In the genomic region with DNA sequence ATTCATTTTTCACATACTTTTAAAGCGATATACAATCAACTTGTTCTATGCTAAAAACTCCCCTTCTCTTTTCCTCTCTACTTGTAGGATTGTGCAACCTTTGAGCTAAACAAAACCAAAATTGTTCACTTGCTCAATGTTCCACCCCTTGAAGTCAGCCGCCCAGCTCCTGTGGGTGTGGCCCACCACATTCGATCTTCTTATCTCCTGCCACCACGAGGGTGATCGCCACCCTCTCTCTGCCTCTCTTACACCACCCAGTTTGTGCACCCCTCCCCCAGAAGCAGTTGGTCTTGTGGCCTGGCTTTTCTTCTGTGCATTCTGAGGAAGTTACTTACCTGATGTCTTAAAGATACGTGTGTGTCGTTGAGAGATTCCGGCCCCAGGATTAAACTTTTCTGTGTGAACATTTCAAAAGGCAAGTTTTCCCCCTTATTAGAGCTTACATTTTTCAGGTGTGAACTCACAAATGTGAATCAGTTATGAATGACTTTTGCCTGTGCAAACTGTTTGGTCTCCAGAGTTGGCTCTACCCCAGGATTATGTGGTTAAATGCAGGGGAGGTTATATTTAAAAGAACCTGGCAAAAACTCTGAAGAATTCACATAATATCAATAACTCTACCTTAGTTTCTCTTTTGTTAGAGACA, we compare ENCODE assay signal across 8 mouse cellular contexts. TPM values are rescaled to one million over a fixed set of nuclear protein-coding genes. Genes with fewer than 3 reads are reported as not detected.
A peak's percentile ranks its signal among the peaks of the same experiment; 100 is the strongest.
DNase-seq lines count a peak whose midpoint lies in the region; ATAC-seq lines count a peak whose summit lies in the region.

No protein-coding gene starts in this region.

- ATAC-seq in inflammation-experienced regulatory T-cells, adult 6 months, result peak; percentile 73

- DNase-seq in 3T3-L1 (ENCODE audit: low read depth, low spot score) (peak; percentile 57), MEL-GATA-1-ER (ENCODE audit: extremely low read depth, low read depth) (peak; percentile 99)
- DNase-seq in monocyte, adult 2 months (ENCODE audit: low read depth in 1 of 2, low spot score in 2 of 2), result peak; percentile 24 to 50
- no peak for DNase-seq in cerebellum, adult 11 months
- DNase-seq in cerebellum, adult 9-10 months, result no peak
- no peak for DNase-seq in left cerebral cortex, postnatal 25 days (ENCODE audit: low spot score in 2 of 2)
- no peak for DNase-seq in layer of hippocampus, adult 8-10 months (ENCODE audit: low spot score in 2 of 2)

- intact Hi-C loops in left cerebral cortex, postnatal 25 days (cut with DNase I), result loop anchor here (5.0 kb wide), 1 partner anchor 43 kb away; the partner anchor contains the start of gene Add3

RNA-seq across cellular contexts. Expression of gene Add3, which starts 45.4 kb away (rescaled TPM):
- 100 to 1,000 TPM; 100 to 138 (median 112) TPM for polyA plus RNA-seq in inflammation-experienced regulatory T-cells, adult 6 months (2017; shearing (Covaris generic))
- total RNA-seq in left cerebral cortex, postnatal 25 days (2021), result 10 to 100 TPM; 80.6 to 86.6 TPM
- 100 to 1,000 TPM; 121 to 162 (median 144) TPM for total RNA-seq in layer of hippocampus, adult 8-10 months (2022)

Comparison
In these comparisons a context has a peak if more than half of its experiments do, and no peak if none do; other contexts are left out.
1. DNase-seq: peak in 3T3-L1 (single experiment), MEL-GATA-1-ER (single experiment) and monocyte, adult 2 months (2 of 2); none in cerebellum, adult 11 months (single experiment), cerebellum, adult 9-10 months (single experiment), left cerebral cortex, postnatal 25 days (0 of 2) and layer of hippocampus, adult 8-10 months (0 of 2).